Mouse (Mus musculus): Measurements from ENCODE around the gene Cmah.

The Cmah gene

DNA sequence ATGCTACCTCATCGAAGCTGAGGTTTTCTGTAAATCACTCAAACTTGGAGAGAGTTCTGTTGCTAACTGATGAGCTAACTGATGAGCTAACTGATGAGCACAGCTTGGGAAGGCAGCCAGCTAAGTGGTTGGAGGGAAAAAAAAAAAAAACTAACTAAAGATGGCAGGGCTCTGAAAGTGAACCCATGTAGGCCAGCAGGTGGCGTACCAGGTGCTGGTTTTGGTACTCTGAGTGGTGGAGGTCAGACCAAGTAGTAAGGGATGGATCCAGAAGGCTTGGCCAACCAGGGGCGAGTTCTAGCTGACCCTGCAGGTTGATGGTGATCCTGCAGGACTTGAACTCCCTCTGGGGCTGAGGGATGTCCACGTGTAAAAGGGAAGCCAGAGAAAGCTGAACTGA, 89.2 kb downstream of the Cmah start:
- DNase-seq (ENCODE audit: extremely low read depth, low read depth): no peak

DNA sequence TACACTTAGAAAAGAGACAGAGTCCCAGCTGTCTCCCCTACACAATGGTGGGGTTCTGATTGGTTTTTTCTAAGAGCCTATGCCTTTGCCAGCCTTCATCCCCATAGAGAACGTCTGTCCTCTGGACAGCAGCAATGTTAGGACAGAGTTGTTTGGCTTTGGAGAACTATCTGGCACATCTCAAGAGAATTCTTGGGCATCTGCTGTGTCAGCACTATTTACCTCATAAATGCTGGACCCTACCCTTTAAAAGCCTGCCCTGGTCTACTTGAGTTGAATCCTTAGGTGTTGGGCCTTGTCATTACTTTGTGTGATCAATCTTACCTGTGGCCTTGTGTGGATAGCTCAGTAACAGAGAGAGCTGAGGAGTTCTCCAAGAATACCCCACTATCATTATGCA, 90.8 kb downstream of the Cmah start:
- DNase-seq (ENCODE audit: extremely low read depth, low read depth): no peak

DNA sequence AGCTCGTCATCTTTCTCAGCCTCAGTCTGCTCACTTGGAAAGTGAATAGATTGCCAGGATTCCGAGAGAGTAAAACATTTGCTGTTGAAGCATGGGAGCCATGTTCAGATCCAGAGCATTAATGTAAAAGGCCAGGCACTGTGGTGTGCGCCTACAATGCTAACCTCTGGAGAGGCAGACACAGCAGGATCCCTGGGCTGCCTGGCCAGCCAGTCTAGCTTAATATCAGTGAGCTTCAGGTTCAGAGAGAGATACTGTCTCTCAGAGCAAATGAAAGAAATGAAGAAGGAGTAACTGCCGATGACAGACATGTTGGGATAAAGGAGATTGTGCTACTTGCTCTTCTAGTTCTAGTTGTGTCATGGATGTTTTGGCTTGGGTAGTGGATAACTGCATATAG, 91.6 kb downstream of the Cmah start:
- DNase-seq (ENCODE audit: extremely low read depth, low read depth): no peak

DNA sequence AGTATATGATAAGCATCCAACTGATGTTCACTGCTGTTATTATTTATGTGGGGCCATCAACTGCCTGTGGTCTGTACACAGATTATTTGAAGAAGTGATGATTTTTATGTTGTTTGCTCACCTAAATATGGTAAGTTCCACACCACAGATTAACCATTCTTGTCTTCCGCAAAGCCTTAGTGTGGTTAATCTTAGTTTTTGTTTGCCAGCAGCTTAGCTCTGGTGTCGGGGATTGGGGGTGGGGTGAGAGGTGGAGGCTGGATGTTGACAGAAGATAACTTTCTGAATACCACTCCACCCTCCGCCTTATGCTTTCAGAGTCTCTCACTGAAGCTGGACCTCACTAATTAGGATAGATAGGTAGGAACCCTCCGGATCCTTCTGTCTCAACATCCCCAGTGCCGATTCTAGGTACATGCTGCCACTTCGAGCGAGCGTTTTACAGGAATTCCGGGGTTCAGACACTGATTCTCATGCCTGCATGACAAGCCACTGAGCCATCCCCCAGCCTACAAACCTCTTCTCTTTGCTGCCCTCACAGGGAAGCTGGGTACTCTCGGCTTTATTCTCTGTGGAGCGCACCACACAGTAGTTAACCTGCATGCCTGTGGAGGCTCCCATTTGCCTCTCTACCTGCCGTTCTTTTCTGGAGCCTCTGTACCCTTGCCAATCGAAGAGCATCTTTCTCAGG, 92.5 kb downstream of the Cmah start:
- peak; percentile 45 for DNase-seq (ENCODE audit: extremely low read depth, low read depth)

DNA sequence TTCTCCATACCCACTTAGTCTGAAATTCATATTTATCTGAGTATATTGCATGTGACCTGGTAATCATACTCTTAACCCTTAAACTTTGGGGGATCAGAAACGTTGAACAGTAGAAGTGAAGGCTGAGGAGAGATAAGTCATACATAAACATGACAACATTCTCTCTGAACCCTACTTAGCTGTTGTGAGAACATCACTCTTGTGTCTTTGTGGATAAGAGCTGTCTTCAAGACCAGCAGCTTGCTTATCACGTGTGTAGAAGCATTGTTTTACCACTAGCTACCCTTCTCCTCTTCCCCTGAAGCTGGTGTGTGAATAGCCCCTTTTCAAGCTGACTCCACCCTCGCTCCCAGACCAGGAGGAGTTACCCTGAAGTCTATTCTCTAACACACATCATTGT, 94.8 kb downstream of the Cmah start:
- DNase-seq (ENCODE audit: extremely low read depth, low read depth): no peak

DNA sequence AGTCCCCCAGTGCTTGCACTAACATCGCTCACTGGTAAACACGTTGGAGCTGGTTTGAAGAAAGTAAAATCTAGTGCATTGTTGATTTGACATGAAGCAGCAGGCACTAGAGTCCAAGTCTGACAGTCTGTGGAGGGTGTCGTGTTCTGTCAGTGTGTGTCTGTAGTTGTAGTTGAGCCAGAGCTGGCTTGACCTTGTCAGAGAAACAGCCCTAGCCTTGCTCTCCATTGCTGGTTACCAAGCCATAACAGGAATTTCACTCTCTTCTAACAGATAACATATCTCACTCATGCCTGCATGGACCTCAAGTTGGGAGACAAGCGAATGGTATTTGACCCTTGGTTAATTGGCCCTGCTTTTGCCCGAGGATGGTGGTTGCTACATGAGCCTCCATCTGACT, 103.0 kb downstream of the Cmah start:
- DNase-seq (ENCODE audit: extremely low read depth, low read depth): no peak

DNA sequence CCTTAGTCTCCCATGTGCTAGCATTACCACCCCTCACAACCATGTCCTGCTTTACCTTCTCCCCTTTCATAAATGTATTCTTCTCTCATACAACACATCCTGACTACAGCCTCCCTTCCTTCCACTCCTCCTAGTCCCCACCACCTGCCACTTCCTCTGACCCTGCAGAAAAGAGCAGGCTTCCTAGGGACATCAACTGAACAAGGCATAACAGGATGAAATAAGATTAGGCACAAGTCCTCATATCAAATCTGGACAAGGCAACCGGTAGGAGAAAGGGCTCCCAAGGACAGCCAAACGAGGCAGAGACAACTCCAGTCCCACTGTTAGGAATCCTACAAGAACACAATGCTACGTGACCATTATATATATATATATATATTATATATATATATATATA, 104.4 kb downstream of the Cmah start:
- no peak for DNase-seq (ENCODE audit: extremely low read depth, low read depth)

DNA sequence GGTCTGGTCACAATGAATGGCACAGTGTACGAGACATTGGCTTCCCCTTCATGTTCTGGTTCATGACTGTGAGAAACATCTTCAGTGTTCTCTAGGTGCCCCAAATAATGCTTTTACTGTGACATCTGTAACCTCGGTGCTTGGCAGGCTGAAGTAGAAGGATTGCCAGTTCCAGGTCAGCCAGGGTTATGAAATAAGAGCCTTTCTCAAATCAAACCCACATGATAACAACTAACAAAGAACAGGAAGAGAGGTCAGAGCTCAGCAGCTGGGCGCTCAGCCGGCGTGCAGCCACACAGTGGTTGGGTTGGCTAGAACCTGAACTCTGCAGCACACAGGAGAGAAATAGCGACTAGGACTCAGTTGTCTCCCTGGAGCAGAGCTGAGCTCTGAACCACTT, 115.1 kb downstream of the Cmah start:
- no peak for DNase-seq (ENCODE audit: extremely low read depth, low read depth)

DNA sequence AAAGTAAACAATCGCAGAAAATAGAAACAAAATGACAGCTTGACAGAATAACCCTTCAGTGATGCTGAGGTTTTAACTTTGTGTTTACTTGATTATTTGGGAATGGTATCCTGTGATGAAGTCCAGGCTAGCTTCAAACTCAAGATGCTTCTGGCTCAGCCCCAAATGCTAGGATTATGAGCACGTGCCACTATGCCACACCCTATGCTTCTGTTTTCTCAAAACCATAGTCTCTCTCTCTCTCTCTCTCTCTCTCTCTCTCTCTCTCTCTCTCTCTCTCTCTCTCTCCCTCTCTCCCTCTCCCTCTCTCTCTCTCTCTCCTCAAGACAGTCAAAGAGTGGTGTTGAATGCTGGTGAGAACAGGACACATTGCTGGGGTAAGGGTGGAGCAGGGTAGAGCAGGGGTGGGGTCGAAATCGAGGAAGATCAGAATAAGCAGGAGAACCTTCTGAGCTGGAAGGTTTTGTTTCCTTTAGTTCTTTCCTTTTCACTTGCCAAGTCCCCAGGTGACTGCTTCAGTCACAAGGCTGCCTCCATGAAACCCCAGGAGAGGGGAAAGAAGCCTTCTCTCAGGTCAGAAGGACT, 116.7 kb downstream of the Cmah start:
- DNase-seq (ENCODE audit: extremely low read depth, low read depth): no peak

DNA sequence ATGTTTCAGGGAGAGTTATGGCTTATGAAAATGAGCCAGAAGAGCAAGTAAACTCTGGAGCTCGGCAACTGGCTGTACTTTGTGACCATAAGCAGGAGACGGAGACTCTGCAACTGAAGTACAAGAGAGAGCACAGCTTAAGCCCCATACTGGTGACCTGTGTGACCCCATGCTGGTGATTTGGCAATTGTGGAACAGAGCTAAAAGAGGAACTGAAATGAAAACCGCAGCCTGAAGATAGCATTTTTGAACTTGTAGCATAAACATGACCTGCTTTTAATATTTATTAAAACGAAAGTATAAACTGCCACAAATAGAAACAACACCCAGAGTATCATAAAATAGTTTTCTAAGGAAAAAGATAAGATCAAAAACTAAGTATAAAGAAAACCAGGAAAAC, 117.5 kb downstream of the Cmah start:
- DNase-seq (ENCODE audit: extremely low read depth, low read depth): peak; percentile 71

DNA sequence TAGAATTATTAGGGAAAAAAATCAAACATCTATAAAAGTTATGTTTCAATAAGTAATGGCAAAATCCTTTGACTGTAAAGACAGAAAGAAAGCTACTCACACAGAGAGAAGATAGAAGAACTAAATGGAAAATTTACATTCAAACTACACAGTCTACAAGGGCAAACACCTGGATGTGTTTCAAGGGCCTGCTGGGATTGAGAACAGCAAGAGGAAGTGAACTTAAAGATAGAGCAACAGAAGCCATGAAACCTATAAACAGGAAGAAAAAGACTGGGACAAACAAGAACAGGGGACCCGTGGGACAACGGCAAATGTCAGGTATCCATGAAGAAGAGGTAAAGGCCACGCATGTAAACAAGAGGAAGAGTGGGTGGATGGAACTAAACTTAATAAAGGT, 118.0 kb downstream of the Cmah start:
- no peak for DNase-seq (ENCODE audit: extremely low read depth, low read depth)

DNA sequence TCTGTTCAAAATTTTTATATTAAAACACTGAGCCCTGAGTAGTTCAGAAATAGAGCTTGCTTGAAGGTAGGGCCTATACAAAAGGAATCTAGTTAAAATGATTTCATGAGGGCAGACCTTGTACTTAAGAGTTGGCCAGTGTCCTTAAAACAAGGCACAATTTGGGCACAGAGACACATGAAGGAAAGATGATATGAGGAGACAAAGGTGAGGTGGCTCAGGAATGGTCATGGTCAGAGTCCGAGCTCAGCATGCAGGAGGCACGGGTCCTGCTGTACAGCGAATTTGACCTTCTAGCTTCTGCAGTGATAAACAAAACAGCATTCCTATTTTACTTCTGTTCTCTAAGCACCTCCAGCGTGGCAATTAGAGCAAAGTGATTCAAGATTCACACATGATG, 118.9 kb downstream of the Cmah start:
- DNase-seq (ENCODE audit: extremely low read depth, low read depth): no peak

DNA sequence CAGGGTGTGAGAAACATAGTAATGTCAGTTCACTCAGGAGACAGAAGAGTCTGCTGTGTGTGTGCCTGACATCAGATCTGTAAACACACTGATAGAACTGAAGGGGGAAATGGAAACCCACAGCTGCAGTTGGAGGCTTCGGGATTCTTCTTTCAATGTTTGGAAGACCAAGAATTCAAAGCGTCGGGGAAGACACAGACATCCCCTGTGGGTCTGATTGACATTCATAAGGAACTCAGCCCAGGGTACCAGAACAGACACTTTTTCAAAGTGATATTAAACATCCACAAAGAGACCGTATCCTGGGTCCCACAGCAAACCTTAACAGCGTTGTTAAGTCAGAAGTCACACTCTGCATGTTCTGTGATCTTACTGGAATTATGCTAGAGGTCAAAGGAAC, 119.8 kb downstream of the Cmah start:
- no peak for DNase-seq (ENCODE audit: extremely low read depth, low read depth)

DNA sequence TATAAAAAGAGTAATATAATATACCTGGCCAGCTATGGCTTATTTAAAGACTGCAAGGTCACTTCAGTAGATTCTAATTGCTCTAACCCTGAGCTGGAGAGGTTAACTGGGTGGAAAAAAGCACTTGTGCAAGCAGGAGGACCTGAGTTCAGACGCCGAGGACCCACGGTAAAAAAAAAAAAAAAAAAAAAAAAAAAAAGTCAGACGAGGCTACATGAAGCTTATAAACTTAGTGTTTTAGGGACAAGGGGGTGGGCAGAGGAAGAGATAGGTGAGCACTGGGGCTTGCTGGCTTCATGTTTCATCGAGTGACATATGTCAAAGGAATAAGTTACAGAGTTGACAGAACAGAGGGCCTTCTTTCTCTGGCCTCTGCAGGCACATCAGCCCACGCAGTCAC, 121.4 kb downstream of the Cmah start:
- DNase-seq (ENCODE audit: extremely low read depth, low read depth): no peak

DNA sequence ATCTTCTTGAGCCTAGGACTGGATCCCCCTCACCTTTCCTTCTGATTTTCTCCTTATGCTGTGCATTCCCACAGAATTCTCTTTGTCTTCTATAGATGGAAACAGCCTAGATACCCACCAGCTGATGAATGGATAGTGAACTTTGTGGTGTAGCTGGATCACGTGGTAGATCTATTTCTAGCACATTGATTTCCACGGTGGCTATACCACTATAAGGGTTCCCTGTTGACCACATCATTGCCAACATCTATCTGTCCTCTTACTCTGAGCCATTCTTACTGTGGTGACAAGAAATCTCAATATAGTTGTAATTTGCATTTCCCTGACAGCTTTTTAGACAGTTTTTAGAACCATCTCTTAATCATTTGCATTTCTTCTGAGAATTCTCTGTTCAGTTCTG, 124.3 kb downstream of the Cmah start:
- no peak for DNase-seq (ENCODE audit: extremely low read depth, low read depth)

DNA sequence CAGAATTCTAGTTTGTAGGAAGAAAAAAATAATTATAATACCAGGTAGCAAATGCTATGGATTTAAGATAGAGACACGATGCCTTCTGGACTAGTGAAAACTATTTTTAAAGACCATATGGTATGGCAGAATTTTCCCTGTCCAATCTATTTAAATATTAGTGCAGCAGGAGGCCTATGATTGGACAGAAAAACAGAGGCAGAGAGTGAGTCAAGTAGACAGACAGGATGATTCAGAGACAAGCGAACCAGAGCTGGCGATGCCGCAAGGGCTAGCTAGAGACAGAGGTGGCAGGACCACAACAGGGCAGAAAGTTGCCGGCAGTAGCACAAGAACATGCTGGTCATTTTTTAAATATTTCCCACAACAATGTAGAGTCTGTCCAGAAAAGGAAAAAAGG, 126.5 kb downstream of the Cmah start:
- DNase-seq (ENCODE audit: extremely low read depth, low read depth): no peak

DNA sequence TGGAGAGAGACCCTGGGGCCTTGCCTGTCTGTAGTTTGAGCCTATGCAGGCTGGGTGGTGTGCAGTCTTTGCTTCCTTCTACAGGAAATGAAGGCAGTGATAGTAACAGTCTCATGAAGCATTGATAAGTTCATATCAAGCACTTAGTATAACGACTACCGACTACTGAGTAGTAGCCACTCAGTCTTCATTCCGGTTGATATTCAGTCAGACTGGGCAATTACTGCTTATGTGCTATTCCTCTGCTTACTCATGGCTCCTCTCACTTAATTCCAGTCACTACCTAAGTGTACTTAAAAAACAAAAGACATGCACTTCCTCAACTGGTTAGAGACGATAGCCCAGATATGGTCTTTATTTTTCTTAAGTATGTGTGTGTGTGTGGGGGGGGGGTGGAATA, 129.2 kb downstream of the Cmah start:
- peak; percentile 4 for DNase-seq (ENCODE audit: extremely low read depth, low read depth)

DNA sequence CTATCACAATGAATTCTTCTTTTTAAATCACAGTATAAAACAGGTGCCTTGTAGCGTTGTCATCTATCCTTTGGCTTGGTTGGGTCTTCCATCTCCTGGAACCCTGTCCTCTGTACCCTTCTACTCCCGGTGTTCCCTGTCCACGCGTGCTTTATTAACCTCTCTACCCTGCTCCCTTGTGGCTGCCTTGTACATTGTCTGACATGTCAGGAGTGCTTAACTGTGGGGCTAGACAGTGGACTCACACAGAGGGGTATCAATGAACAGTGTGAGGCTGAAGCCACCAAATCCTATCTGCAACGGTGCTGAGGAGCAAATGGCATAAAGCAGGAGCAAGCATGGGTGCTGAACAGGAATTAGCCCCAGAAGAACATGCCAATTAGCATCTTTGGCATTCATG, 133.3 kb downstream of the Cmah start:
- DNase-seq (ENCODE audit: extremely low read depth, low read depth): no peak

DNA sequence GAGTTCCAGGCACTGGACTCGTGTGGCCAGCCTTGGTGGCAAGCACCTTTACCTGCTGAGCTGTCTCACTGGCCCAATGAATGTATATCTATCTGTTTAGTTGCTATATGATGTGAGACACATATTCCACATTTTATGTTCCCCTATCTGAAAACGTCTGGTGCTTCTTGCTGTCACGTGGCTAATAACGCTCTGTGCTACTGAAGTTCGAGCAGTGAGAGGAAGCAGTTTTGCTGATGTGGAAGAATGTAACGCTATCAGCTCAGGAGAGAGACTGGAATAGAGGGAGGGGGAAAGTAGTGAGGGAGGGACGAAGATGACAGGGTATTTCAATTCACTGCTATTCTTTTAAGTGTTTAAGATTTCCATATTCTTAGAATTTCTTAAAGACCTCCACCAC, 136.6 kb downstream of the Cmah start:
- no peak for DNase-seq (ENCODE audit: extremely low read depth, low read depth)

DNA sequence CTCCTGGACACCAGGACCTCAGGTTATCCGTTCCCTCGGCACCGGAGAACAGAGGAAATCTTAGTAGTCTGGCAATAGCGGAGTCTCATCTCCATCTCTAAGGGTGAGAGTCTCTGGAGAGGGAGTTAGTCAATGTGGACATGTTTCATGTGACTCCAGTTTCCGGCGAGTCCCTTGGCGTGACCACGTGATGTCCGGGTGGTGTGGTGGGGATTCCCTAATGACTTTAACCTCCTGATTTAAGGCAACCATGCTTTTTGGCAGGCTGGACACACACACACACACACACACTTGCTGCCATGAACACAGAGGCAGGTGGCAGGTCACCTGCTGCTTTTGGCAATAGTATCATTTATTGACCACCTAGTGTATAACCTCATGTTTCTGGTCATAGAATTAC, 138.8 kb downstream of the Cmah start:
- DNase-seq (ENCODE audit: extremely low read depth, low read depth): no peak

DNA sequence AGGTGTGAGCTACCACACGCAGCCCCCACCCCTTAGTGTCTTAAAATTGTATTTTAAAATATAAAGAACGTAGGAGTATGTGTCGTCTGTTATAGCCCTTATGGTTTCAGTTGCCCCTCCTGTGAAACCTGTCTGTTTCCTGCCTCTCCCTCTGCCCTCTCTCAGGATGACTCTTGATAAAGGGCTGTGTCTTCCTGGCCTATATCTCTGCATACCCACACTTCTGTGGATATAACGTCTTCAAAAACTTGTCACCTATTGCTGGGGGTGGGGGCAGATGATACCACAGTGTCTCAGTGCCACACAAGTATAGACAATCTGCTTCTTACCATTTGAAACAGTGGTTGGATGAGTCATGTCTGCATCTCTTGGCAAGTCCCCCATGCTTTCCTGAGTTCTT, 140.6 kb downstream of the Cmah start:
- DNase-seq (ENCODE audit: extremely low read depth, low read depth): no peak

DNA sequence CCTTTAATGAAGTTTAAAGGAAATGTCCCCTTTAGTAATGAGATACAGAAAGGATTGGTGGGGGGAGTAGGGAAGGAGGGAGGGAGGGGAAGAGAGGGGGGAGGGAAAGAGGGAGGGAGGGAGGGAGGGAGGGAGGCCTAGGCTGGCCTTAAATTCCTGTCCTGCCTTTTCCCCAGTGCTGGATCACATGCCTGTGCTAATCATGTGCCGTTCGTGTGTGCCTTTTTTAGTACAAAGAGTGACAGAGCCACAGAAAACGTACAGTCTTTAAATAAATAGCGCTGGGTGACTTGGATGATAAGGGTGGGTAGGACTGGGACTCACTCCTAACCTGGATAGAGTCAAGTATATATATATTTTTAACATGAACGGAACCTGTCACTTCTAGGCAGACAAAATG, 150.4 kb downstream of the Cmah start:
- DNase-seq (ENCODE audit: extremely low read depth, low read depth): no peak

DNA sequence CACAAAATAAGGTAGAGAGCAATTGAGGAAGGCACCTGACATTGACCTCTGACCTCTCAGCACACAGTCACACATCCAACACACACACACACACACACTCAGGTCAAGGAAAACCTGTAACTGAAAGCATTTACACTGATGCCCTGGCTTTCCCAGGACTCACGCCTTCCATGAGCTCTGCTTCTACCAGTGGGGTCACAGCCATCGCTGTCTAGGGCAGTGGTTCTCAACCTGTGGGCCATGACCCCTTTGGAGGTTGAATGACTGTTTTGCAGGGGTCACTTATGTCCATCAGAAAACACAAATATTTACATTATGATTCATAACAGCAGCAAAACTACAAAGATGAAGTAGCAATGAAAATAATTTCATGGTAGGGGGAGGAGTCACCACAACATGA, 152.3 kb downstream of the Cmah start:
- no peak for DNase-seq (ENCODE audit: extremely low read depth, low read depth)

DNA sequence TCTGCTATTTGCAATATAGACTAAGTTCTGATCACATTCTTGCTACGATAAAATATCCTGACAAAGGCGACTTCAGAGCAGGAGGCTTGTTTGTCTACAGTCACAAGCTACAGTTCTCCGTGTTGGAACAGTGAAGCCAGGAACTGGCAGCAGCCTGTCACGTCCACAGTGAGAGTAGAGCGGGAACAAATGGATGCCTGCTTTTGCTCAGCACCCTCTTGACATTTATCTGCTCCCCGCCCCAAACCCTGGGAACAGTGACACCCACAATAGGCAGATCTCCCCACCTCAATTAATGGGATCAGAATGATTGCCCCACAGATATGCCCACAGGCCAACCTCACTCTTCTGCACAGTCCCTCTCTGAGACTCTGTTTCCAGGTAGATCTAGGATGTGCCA, 153.6 kb downstream of the Cmah start:
- no peak for DNase-seq (ENCODE audit: extremely low read depth, low read depth)

Data from MEL-GATA-1-ER (cell line).